Mouse (Mus musculus) midbrain, embryonic 14.5 days (tissue): Measurements from ENCODE around the gene Elp6. TPM values are rescaled to one million over a fixed set of nuclear protein-coding genes. Genes with fewer than 3 reads are reported as not detected.

Experiments used
- ATAC-seq: fragments of 200-750 bp; cut with Nextera tagmentation; 2 replicates; pipeline ENCODE4 v1.8.0; 2017; ENCODE audit warnings: moderate number of reproducible peaks, moderate library complexity; ENCODE audit not compliant: low FRiP score, low TSS enrichment
- DNase-seq: peaks from one replicate; pipeline ENCODE4 v3.0.0-alpha.2; 2015
- H3K27ac ChIP-seq: fragments of 300-500 bp; sonication (generic); replicated peaks from 2 replicates; pipeline ENCODE4 v1.5.1; 2014; ENCODE audit warnings: mild to moderate bottlenecking, low read depth, low read length, moderate library complexity
- H3K27me3 ChIP-seq: fragments of 300-500 bp; sonication (generic); 2 replicates; pipeline ENCODE4 v1.6.1; 2014; ENCODE audit warnings: low read length, control low read depth, mixed read lengths; ENCODE audit not compliant: control insufficient read depth, insufficient read depth
- H3K36me3 ChIP-seq: fragments of 300-500 bp; sonication (generic); 2 replicates; pipeline ENCODE4 v1.6.1; 2014; ENCODE audit warnings: low read length, control low read depth; ENCODE audit not compliant: control insufficient read depth, insufficient read depth
- H3K4me1 ChIP-seq: fragments of 300-500 bp; sonication (generic); 2 replicates; pipeline ENCODE4 v1.6.1; 2014; ENCODE audit warnings: mild to moderate bottlenecking, antibody characterized with exemption, low read length, control low read depth; ENCODE audit not compliant: control insufficient read depth, insufficient read depth
- H3K4me2 ChIP-seq: fragments of 300-500 bp; sonication (generic); 2 replicates; pipeline ENCODE4 v1.6.1; 2014; ENCODE audit warnings: mild to moderate bottlenecking, low read length, moderate library complexity
- H3K4me3 ChIP-seq: fragments of 300-500 bp; sonication (generic); replicated peaks from 2 replicates; pipeline ENCODE4 v1.5.1; 2014; ENCODE audit warnings: low read depth, low read length
- H3K9ac ChIP-seq: fragments of 300-500 bp; sonication (generic); replicated peaks from 2 replicates; pipeline ENCODE4 v1.6.1; 2014; ENCODE audit warnings: mild to moderate bottlenecking, low read length, moderate library complexity
- H3K9me3 ChIP-seq: fragments of 300-500 bp; sonication (generic); 2 replicates; pipeline ENCODE4 v1.6.1; 2016; ENCODE audit warnings: low read length, control low read depth, mixed read lengths; ENCODE audit not compliant: control insufficient read depth
- WGBS: fragments of 180-500 bp; shearing (Covaris S2); extraction: QIAGEN DNeasy Blood & Tissue Kit; methylation state at CpG from one replicate; pipeline ENCODE4 v1.1.7; 2014; 5-methylcytosine and 5-hydroxymethylcytosine counted together
- polyA plus RNA-seq: library from polyadenylated mRNA; unstranded; fragments of >200 nt; fragmentation: Nextera tagmentation; extraction: Ambion mirVana; gene quantifications from 2 replicates; pipeline ENCODE4 v1.2.1, GENCODE M21; 2014

Elp6 gene
- 43.4 and 43.5 TPM in 2 replicates for polyA plus RNA-seq

DNA sequence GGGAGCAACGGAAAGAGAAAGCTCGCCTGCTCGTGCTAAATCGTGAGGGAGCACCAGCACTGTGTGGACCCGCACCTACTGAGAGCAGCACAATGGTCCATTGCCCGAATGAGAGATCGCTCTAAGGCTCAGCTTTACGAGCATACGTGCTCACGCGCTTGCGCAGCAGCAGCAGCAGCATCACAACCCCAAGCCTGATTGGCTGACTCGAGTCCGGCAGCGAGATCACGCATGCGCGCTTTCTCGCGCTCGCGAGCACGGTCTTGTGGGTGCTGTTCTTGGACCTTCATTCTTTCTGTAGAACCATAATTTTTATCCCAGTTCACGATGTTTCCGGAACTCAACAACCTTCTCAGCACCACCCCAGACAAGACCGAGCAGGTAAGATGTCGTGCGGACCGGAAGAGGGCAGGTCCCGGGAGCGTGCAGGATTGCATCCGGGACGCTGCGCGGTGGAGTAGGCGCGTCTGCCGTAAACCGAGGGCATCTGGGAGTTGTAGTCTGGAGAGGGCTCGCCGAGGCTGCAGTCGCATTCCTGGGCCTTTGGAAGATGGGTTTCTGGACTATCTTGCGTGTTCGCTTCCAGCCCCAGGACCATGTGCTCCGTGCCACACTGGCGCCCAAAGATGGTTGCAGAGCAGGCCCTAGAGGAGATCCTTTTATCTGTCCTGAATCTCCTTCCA, at the start of gene Elp6:
Elp6 (plus strand) TSS at position 205 of the 683 bp plus-strand sequence.
- Histone ChIP-seq H3K9ac (peak within 1 kb of the TSS; percentile 78), H3K27ac (peak within 1 kb of the TSS; percentile 95), H3K4me1 (0 out of 2 replicates have a peak, but pooled peaks cover 5% of the 10 kb centered on the region), H3K4me2 (peak within 1 kb of the TSS; percentile 81), H3K36me3 (peaks cover 10% of the 10 kb centered on the region), H3K4me3 (peak within 1 kb of the TSS; percentile 59), H3K9me3 (no peaks in the 10 kb centered on the region), H3K27me3 (no peaks in the 10 kb centered on the region)
- under 1% methylated on average over 46 of the region's 46 CpGs for WGBS
- ATAC-seq (peak; percentile 98), DNase-seq (peak; percentile 97)

DNA sequence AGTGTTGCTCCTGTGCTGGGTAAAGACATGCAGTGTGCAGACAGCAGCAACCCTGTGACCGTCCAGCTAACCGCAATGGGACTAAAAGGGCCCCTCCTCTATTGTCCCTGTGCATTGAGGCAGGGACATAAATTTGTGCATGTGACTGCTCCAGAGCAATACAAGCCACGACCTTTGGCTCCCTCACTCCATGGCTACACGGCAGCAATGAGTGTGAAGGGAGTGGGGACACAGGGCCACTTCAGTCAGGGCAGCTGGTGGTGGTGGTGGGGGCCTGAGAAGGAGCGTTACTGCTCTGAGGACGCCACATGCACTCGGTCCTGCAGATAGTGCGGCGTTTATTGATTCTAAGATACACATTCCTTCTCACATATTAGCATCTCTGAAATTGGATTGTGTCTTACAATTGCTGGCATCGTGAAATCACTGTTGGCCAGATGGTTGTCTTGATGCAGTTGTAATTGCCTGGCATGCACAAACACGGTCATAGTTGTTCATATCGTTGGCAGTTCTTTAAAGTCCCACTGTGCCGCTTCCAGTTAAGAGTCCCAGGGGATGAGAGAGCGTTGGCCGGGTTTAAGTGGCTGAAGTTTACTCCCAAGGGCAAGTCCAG, 49.5 kb upstream of the Elp6 start:
- Histone ChIP-seq H3K4me3 (no peak overlapping the region), H3K9me3 (no peaks in the 10 kb centered on the region), H3K27me3 (no peaks in the 10 kb centered on the region), H3K27ac (peak overlapping the region; percentile 41; the same call in 1 of the 2 replicates), H3K9ac (no peak overlapping the region), H3K4me2 (no peak overlapping the region), H3K4me1 (peaks cover 10% of the 10 kb centered on the region), H3K36me3 (peaks cover 28% of the 10 kb centered on the region)
- ATAC-seq (peak; percentile 24; the same call in 1 of the 2 replicates), DNase-seq (peak; percentile 26)
- WGBS = 34% methylated on average over 15 of the region's 15 CpGs

DNA sequence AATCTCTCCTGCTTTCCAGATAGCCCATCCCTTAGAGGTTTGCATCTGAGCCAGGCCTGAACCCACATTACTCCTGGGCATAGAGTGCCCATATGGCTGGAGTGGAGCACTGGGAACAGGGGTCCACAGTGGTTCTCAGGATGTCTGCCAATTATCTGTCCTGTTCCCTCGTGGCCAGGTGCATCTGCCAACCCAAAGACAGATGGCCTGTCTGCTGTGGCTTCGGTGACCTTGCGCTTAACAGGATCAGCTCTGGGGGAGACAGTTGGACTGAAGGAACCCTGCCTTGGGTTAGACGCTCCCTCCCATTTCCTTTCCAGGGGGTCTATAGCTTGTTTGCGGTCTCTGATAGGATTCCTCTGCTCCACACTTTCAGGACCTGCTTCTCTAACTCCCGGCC, 46.3 kb upstream of the Elp6 start:
- no peak overlapping the region for H3K27ac ChIP-seq
- ATAC-seq = no peak
- H3K4me3 ChIP-seq = no peak overlapping the region
- H3K4me1 ChIP-seq = 0 out of 2 replicates have a peak, but pooled peaks cover 3% of the 10 kb centered on the region
- DNase-seq = no peak
- H3K9me3 ChIP-seq = no peaks in the 10 kb centered on the region
- H3K9ac ChIP-seq = no peak overlapping the region
- peaks cover 52% of the 10 kb centered on the region for H3K36me3 ChIP-seq
- 69% methylated on average over 6 of the region's 6 CpGs for WGBS
- H3K27me3 ChIP-seq = no peaks in the 10 kb centered on the region
- no peak overlapping the region for H3K4me2 ChIP-seq

GRCm38 (mm10) chr9:110259118-110259517, 45.9 kb upstream of the Elp6 start:
- WGBS = 84% methylated on average over 3 of the region's 3 CpGs
- ATAC-seq (no peak), DNase-seq (no peak)
- no peak overlapping the region for H3K4me2 ChIP-seq
- H3K9ac ChIP-seq = no peak overlapping the region
- H3K4me1 ChIP-seq = 0 out of 2 replicates have a peak, but pooled peaks cover 3% of the 10 kb centered on the region
- no peak overlapping the region for H3K4me3 ChIP-seq
- peaks cover 52% of the 10 kb centered on the region for H3K36me3 ChIP-seq
- H3K9me3 ChIP-seq = no peaks in the 10 kb centered on the region
- H3K27ac ChIP-seq = no peak overlapping the region
- no peaks in the 10 kb centered on the region for H3K27me3 ChIP-seq

GRCm38 (mm10) chr9:110263181-110263580, 41.8 kb upstream of the Elp6 start:
- Histone ChIP-seq H3K36me3 (peaks cover 39% of the 10 kb centered on the region), H3K9me3 (no peaks in the 10 kb centered on the region), H3K9ac (no peak overlapping the region), H3K4me1 (no peaks in the 10 kb centered on the region), H3K27ac (no peak overlapping the region), H3K4me2 (no peak overlapping the region), H3K4me3 (no peak overlapping the region), H3K27me3 (no peaks in the 10 kb centered on the region)
- 81% methylated on average over 8 of the region's 8 CpGs for WGBS
- ATAC-seq = no peak
- DNase-seq = no peak

DNA sequence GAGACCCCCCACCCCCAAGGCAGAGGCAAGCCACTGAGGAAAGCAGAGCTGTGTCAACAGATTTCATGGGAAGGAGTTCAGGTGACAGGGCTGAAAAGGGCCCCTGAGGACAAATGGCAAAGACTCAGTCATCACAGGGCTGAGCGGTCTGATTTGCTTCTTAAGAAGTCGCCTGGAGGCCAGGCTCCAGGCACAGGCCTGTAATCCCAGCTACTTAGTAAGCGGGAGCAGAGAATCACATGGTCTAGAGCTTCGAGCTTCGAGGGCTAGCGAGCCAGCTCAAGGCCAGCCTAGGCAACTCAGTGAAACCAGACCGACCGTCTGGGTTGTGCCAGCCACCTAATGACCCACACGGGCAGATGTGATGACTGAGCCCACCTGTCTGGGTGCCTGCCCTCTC, 40.0 kb upstream of the Elp6 start:
- H3K4me2 ChIP-seq = no peak overlapping the region
- ATAC-seq (no peak), DNase-seq (peak; percentile 31)
- H3K9me3 ChIP-seq = no peaks in the 10 kb centered on the region
- no peak overlapping the region for H3K9ac ChIP-seq
- peaks cover 25% of the 10 kb centered on the region for H3K36me3 ChIP-seq
- H3K27ac ChIP-seq = no peak overlapping the region
- no peaks in the 10 kb centered on the region for H3K27me3 ChIP-seq
- 54% methylated on average over 9 of the region's 9 CpGs for WGBS
- H3K4me3 ChIP-seq = no peak overlapping the region
- no peaks in the 10 kb centered on the region for H3K4me1 ChIP-seq

- no peaks in the 10 kb centered on the region for H3K9me3 ChIP-seq
- no peaks in the 10 kb centered on the region for H3K4me1 ChIP-seq
- no peak for DNase-seq
- H3K36me3 ChIP-seq = no peaks in the 10 kb centered on the region
- no peak overlapping the region for H3K9ac ChIP-seq
- no peaks in the 10 kb centered on the region for H3K27me3 ChIP-seq
- WGBS = 89% methylated on average over 10 of the region's 10 CpGs
- H3K4me2 ChIP-seq = no peak overlapping the region
- H3K4me3 ChIP-seq = no peak overlapping the region
- ATAC-seq = no peak
- H3K27ac ChIP-seq = no peak overlapping the region
These were observed 36.6 kb upstream of the Elp6 start for GRCm38 (mm10) chr9:110268416-110268815.

GRCm38 (mm10) chr9:110272330-110272729, 32.6 kb upstream of the Elp6 start:
- Histone ChIP-seq H3K4me3 (no peak overlapping the region), H3K9me3 (no peaks in the 10 kb centered on the region), H3K9ac (no peak overlapping the region), H3K4me2 (no peak overlapping the region), H3K27me3 (no peaks in the 10 kb centered on the region), H3K4me1 (no peaks in the 10 kb centered on the region), H3K27ac (no peak overlapping the region), H3K36me3 (no peaks in the 10 kb centered on the region)
- DNase-seq = no peak
- ATAC-seq = no peak
- WGBS = 90% methylated on average over 3 of the region's 3 CpGs

- WGBS = 85% methylated on average over 4 of the region's 4 CpGs
- no peak for ATAC-seq
- Histone ChIP-seq H3K27ac (no peak overlapping the region), H3K4me2 (no peak overlapping the region), H3K4me3 (no peak overlapping the region), H3K4me1 (no peaks in the 10 kb centered on the region), H3K27me3 (no peaks in the 10 kb centered on the region), H3K36me3 (no peaks in the 10 kb centered on the region), H3K9me3 (no peaks in the 10 kb centered on the region), H3K9ac (no peak overlapping the region)
- DNase-seq = no peak
These were observed 31.5 kb upstream of the Elp6 start for GRCm38 (mm10) chr9:110273507-110273906.
